Mouse (Mus musculus) left cerebral cortex, adult 2 months (tissue): ENCODE measurements around the gene Ush1c. TPM values are rescaled to one million over a fixed set of nuclear protein-coding genes. Genes with fewer than 3 reads are reported as not detected.

Experiments
- DNase-seq, 2 experiments: peaks; one replicate each; pipeline ENCODE4 v3.0.0; 2021 to 2022; ENCODE audit warnings: low spot score in 2 of 2, mixed read lengths in 1 of 2; ENCODE audit errors: extremely low spot score in 1 of 2
- H3K27ac ChIP-seq: fragments of 200-600 bp; 2 replicates; pipeline ENCODE4 v1.8.1; 2022
- H3K4me3 ChIP-seq: fragments of 200-600 bp; 2 replicates; pipeline ENCODE4 v1.8.1; 2022
- CTCF ChIP-seq: fragments of 200-600 bp; IDR thresholded peaks from 2 replicates; pipeline ENCODE4 v1.8.1; 2022; ENCODE audit warnings: antibody characterized with exemption, mild to moderate bottlenecking, moderate library complexity
- intact Hi-C: fragments of 180-260 bp; cut with DNase I; formaldehyde crosslinking; loops from one replicate; pipeline ENCODE4 v1.15.1; 2025
- long read RNA-seq, 2 experiments: library from polyadenylated mRNA; stranded (forward); transcript quantifications; one replicate each; pipeline ENCODE4 v2.0.0; 2021; ENCODE audit warnings: borderline mapping rate in 2 of 2
- total RNA-seq, 2 experiments: library from RNA; stranded (reverse); gene quantifications; 2 replicates each; pipeline ENCODE4 v1.2.3; 2021

Gene Ush1c
- under 1 TPM in 1 of 2 experiments, not detected in 1; 0.14 TPM for total RNA-seq
- long read RNA-seq, experiment 1 = 0 reads
- long read RNA-seq, experiment 2 = 0 reads

GRCm38 (mm10) chr7:46238346-46238745, at the start of gene Ush1c:
Ush1c (minus strand) TSS chr7:46238503.
- no peak within 1 kb of the TSS for H3K4me3 ChIP-seq
- intact Hi-C loops = no loop called here
- no peak for TF ChIP-seq CTCF

GRCm38 (mm10) chr7:46287051-46287450, 48.7 kb upstream of the Ush1c start:
- no peak overlapping the region for H3K4me3 ChIP-seq
- no peak for TF ChIP-seq CTCF
- no peak for DNase-seq
- H3K27ac ChIP-seq = no peak overlapping the region
- intact Hi-C loops = loop anchor here (10.0 kb wide), 1 partner anchor 458 kb away; the partner anchor contains the start of gene Saa1

More at GRCm38 (mm10) chr7:46238346-46238745, at the start of gene Ush1c:
- H3K27ac ChIP-seq = no peak within 1 kb of the TSS
- no peak for DNase-seq

DNA sequence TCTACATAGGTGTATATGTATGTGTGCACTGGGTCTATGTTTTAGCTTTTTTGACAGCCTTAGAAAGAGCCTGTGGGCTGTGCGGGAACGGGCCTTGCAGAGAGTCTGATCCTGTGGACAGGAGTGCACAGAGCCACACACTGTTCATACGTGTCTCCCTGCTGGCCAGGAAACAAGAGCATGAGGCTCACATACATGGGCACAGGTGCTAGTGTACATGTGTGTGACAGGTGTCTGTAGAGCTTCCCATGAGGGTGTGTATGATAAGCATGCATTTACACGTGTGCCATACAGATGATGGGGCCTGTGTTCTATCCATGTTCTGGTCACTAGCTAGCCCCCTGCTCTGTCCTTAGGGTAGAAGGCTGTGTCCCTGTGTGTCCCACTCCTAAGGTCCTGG, 48.1 kb upstream of the Ush1c start:
- no peak for DNase-seq
- intact Hi-C loops = loop anchor here (10.0 kb wide), 1 partner anchor 458 kb away; the partner anchor contains the start of gene Saa1
- no peak for TF ChIP-seq CTCF
- Histone ChIP-seq H3K4me3 (no peak overlapping the region), H3K27ac (no peak overlapping the region)

DNA sequence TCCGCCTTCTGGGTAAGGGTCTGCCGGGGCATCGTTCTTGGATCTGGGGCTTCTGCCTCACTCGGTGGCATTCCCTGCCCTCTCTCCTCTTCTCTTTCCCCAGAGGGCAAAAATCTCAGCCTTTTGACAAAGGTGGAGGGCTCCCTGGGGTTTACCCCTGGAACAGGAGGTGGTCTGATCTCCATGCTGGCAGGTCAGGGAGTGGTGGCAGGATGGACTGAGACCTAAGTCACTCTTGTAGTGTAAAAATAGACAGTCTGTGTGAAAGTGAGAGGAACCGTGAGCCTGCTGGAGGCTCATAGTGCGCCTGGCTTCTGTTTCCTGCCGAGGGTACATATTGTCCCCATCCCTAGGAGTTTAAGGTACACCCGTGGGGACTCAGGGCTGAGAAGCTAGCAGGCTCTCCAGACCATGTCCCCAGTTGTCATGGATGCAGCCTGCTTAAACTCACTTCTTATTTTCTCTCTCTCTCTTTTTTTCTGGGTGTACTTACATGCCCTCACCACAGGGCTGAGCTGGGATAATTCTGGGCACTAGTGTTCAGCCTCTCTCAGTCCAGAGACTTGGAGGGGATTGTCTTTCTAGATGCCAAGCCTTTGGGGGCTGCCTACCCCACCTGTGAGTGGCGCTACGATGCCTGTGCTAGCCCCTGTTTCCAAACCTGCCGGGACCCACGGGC, 47.0 kb upstream of the Ush1c start:
- no peak overlapping the region for H3K4me3 ChIP-seq
- peak; percentile 39 for TF ChIP-seq CTCF
- no peak overlapping the region for H3K27ac ChIP-seq
- intact Hi-C loops = loop anchor here (10.0 kb wide), 1 partner anchor 460 kb away; the partner anchor contains the start of gene Saa1
- no peak for DNase-seq

DNA sequence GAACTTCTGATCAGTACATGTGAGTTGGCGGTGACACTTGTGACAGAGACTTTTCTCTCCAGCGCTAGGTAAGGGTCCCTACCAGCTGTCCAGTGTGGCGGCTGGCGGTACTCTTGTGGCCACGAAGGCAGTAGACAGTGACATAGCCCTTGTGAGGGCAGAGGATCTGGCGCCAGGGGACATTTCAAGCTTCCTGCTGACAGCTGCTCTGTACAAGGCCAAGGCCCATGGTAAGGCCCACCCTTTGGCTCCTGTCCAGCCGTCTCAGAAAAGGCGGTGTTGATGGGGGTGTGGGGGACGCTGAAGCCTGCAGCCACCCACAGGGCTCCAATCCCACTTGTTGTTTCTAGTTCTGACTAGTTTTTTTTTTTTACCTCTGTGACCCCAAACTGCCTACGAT, 45.4 kb upstream of the Ush1c start:
- H3K27ac ChIP-seq = no peak overlapping the region
- no peak for DNase-seq
- H3K4me3 ChIP-seq = no peak overlapping the region
- TF ChIP-seq CTCF = no peak
- intact Hi-C loops = loop anchor here (10.0 kb wide), 1 partner anchor 461 kb away; the partner anchor contains the start of gene Saa1

GRCm38 (mm10) chr7:46282276-46282675, 44.0 kb upstream of the Ush1c start:
- intact Hi-C loops = loop anchor here (10.0 kb wide), 1 partner anchor 463 kb away; the partner anchor contains the start of gene Saa1
- no peak for TF ChIP-seq CTCF
- DNase-seq = no peak
- H3K27ac ChIP-seq = no peak overlapping the region
- H3K4me3 ChIP-seq = no peak overlapping the region

DNA sequence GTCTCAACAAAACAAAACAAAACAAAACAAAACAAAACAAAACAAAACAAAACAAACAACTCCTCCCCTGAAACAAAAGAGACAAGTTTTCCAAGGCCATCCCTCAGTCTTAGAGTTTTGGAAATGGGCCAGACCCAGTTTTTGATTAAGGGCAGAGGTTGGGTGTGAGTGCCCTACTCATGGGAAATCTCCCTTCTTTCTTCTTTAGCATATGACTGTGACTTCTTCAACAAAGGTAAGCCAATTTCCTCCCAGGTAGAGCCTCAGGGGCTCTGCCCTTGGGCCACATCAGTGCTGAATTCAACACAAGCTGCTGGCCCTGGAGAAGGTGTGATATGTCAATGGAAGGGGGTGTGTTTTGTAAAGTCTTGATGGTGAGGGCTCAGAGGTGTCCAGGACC, 42.6 kb upstream of the Ush1c start:
- intact Hi-C loops = loop anchor here (1.0 to 10.0 kb wide), 3 partner anchors 97 to 464 kb away; partner anchors contain the start of gene Saa1
- DNase-seq = no peak
- no peak overlapping the region for H3K4me3 ChIP-seq
- TF ChIP-seq CTCF = no peak
- H3K27ac ChIP-seq = no peak overlapping the region

GRCm38 (mm10) chr7:46279946-46280345, 41.6 kb upstream of the Ush1c start:
- intact Hi-C loops = loop anchor here (1.0 to 10.0 kb wide), 4 partner anchors 98 to 465 kb away; partner anchors contain the start of gene Saa1
- no peak overlapping the region for H3K4me3 ChIP-seq
- no peak overlapping the region for H3K27ac ChIP-seq
- peak; percentile 80 for TF ChIP-seq CTCF
- DNase-seq = peak; percentile 46 to 64

- no peak for DNase-seq
- Histone ChIP-seq H3K27ac (no peak overlapping the region), H3K4me3 (no peak overlapping the region)
- intact Hi-C loops = loop anchor here (5.0 kb wide), 1 partner anchor 161 kb away; no protein-coding TSS in a partner anchor
- no peak for TF ChIP-seq CTCF
Measured at GRCm38 (mm10) chr7:46276156-46276555, 37.9 kb upstream of the Ush1c start.

- intact Hi-C loops = no loop called here
- TF ChIP-seq CTCF = no peak; the same call in 1 of the 2 replicates
- no peak overlapping the region for H3K27ac ChIP-seq
- no peak for DNase-seq
- H3K4me3 ChIP-seq = no peak overlapping the region
Measured at GRCm38 (mm10) chr7:46251841-46252240, 13.5 kb upstream of the Ush1c start.

DNA sequence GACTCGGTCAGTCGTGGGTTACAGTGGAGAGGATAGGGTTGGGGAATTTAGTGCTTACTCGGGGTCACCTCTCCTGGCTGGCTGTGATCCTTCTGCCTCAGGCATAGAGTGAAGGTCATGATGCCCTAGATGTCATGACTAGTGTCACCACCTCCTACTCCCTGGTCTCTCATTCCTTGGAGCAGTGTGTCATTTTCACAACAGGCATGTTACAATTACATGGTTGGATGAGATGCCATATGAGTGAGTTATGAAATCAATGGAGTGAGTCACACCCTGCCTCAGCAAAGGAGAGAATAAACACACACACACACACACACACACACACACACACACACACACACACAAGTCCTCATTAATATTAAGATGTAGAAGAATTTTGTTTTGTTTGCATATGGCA, 9.3 kb upstream of the Ush1c start:
- Histone ChIP-seq H3K4me3 (no peak overlapping the region), H3K27ac (no peak overlapping the region)
- DNase-seq = no peak
- intact Hi-C loops = no loop called here
- TF ChIP-seq CTCF = no peak

- intact Hi-C loops = no loop called here
- no peak for DNase-seq
- Histone ChIP-seq H3K4me3 (no peak overlapping the region), H3K27ac (no peak overlapping the region)
- no peak for TF ChIP-seq CTCF
Measured at GRCm38 (mm10) chr7:46246876-46247275, 8.6 kb upstream of the Ush1c start.
